Mouse (Mus musculus) lung, adult 2 months (tissue): ENCODE data around the gene Asna1.

ENCODE experiments used
- CTCF ChIP-seq: fragments of 200-500 bp; IDR thresholded peaks from 2 replicates; pipeline ENCODE4 v1.5.1; 2011; ENCODE audit warnings: mild to moderate bottlenecking, low read length, control low read depth; ENCODE audit not compliant: insufficient read depth
- POLR2A ChIP-seq: fragments of 200-500 bp; IDR thresholded peaks from 2 replicates; pipeline ENCODE4 v1.6.1; 2011; ENCODE audit warnings: low read depth, mild to moderate bottlenecking, control low read depth, low read length, borderline replicate concordance; ENCODE audit errors: extremely low read depth

DNA sequence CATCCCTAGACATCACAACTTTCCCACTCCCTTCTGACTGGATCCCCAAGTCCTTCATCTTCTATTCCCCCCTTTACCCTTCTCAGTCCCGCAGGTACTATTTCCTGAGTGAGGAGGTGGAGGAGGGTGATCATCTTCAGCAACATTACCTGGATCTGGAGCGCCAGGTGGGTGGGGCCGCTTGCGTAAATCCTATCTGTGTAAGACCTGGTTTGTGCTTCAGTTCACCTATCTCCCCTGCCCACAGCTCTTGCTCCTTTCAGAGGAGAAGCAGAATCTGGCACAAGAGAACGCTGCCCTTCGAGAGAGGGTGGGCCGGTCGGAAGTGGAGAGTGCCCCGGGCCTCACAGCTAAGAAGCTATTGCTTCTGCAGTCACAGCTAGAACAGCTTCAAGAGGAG, 30.7 kb downstream of the Asna1 start:
- no peak for TF ChIP-seq CTCF
- TF ChIP-seq POLR2A, result no peak
